Mouse (Mus musculus) right cerebral cortex, adult 2 months (tissue): ENCODE results near the gene Efna1.
A peak's percentile ranks its signal among the peaks of the same experiment; 100 is the strongest.

Experiments used
- DNase-seq, 2 experiments: peaks; one replicate each; pipeline ENCODE4 v3.0.0; 2021 to 2022; ENCODE audit warnings: low spot score in 2 of 2

Efna1 gene

GRCm38 (mm10) chr3:89308089-89308488 is 27.1 kb upstream of the Efna1 start:
- DNase-seq = peak; percentile 53 to 68

- no peak for DNase-seq
Measured at GRCm38 (mm10) chr3:89305551-89306325, 24.8 kb upstream of the Efna1 start.

- no peak for DNase-seq
Measured at GRCm38 (mm10) chr3:89305105-89305504, 24.2 kb upstream of the Efna1 start.

GRCm38 (mm10) chr3:89304440-89304839 is 23.5 kb upstream of the Efna1 start:
- DNase-seq = no peak

GRCm38 (mm10) chr3:89300514-89300913 is 19.6 kb upstream of the Efna1 start:
- no peak for DNase-seq

GRCm38 (mm10) chr3:89300071-89300470 is 19.1 kb upstream of the Efna1 start:
- DNase-seq = no peak

GRCm38 (mm10) chr3:89299499-89299898 is 18.6 kb upstream of the Efna1 start:
- DNase-seq = peak in 1 of 2 experiments; percentile 59

- no peak for DNase-seq
Measured at GRCm38 (mm10) chr3:89298908-89299307, 18.0 kb upstream of the Efna1 start.

GRCm38 (mm10) chr3:89296761-89297396 is 15.9 kb upstream of the Efna1 start:
- DNase-seq = no peak

- DNase-seq = no peak
Measured at GRCm38 (mm10) chr3:89295685-89296230, 14.8 kb upstream of the Efna1 start.

GRCm38 (mm10) chr3:89294195-89294594 is 13.3 kb upstream of the Efna1 start:
- DNase-seq = no peak

- no peak for DNase-seq
Measured at GRCm38 (mm10) chr3:89293247-89293918, 12.4 kb upstream of the Efna1 start.

- DNase-seq = no peak
Measured at GRCm38 (mm10) chr3:89292303-89292702, 11.4 kb upstream of the Efna1 start.

GRCm38 (mm10) chr3:89291874-89292273 is 10.9 kb upstream of the Efna1 start:
- no peak for DNase-seq

- DNase-seq = no peak
Measured at GRCm38 (mm10) chr3:89288503-89288928, 7.6 kb upstream of the Efna1 start.

GRCm38 (mm10) chr3:89287286-89287685 is 6.3 kb upstream of the Efna1 start:
- no peak for DNase-seq

- no peak for DNase-seq
Measured at GRCm38 (mm10) chr3:89285526-89285925, 4.6 kb upstream of the Efna1 start.

- DNase-seq = no peak
Measured at GRCm38 (mm10) chr3:89284261-89284660, 3.3 kb upstream of the Efna1 start.

- no peak for DNase-seq
Measured at GRCm38 (mm10) chr3:89282291-89282643, 1.3 kb upstream of the Efna1 start.

GRCm38 (mm10) chr3:89281579-89282290 is 793 bp upstream of the Efna1 start:
- peak; percentile 85 to 88 for DNase-seq

GRCm38 (mm10) chr3:89280050-89280605 is 814 bp downstream of the Efna1 start:
- DNase-seq = peak in 1 of 2 experiments; percentile 54
